Mouse (Mus musculus) stomach, embryonic 16.5 days (tissue): ENCODE results near the gene Gm26920. TPM values are rescaled to one million over a fixed set of nuclear protein-coding genes. Genes with fewer than 3 reads are reported as not detected.

ENCODE experiments used
- ATAC-seq: fragments of 200-750 bp; cut with Nextera tagmentation; 2 replicates; pipeline ENCODE4 v1.8.0; 2017; ENCODE audit warnings: moderate number of reproducible peaks, moderate TSS enrichment; ENCODE audit not compliant: insufficient read depth, low FRiP score
- H3K27ac ChIP-seq: fragments of 300-500 bp; sonication (generic); 2 replicates; pipeline ENCODE4 v1.5.1; 2014; ENCODE audit warnings: low read length
- H3K27me3 ChIP-seq: fragments of 300-500 bp; sonication (generic); 2 replicates; pipeline ENCODE4 v1.6.1; 2014; ENCODE audit warnings: low read length, control low read depth, mixed read lengths; ENCODE audit not compliant: control insufficient read depth, insufficient read depth
- H3K36me3 ChIP-seq: fragments of 300-500 bp; sonication (generic); 2 replicates; pipeline ENCODE4 v1.6.1; 2014; ENCODE audit warnings: low read length; ENCODE audit not compliant: control insufficient read depth, insufficient read depth
- H3K4me1 ChIP-seq: fragments of 300-500 bp; sonication (generic); 2 replicates; pipeline ENCODE4 v1.6.1; 2014; ENCODE audit warnings: low read length, control low read depth, mixed read lengths; ENCODE audit not compliant: control insufficient read depth, insufficient read depth
- H3K4me2 ChIP-seq: fragments of 300-500 bp; sonication (generic); 2 replicates; pipeline ENCODE4 v1.6.1; 2014; ENCODE audit warnings: low read depth, low read length, mixed read lengths
- H3K4me3 ChIP-seq: fragments of 300-500 bp; sonication (generic); replicated peaks from 2 replicates; pipeline ENCODE4 v1.5.1; 2014; ENCODE audit warnings: mild to moderate bottlenecking, low read length
- H3K9ac ChIP-seq: fragments of 300-500 bp; sonication (generic); 2 replicates; pipeline ENCODE4 v1.6.1; 2014; ENCODE audit warnings: low read length
- H3K9me3 ChIP-seq: fragments of 300-500 bp; sonication (generic); replicated peaks from 2 replicates; pipeline ENCODE4 v1.6.1; 2016; ENCODE audit warnings: low read length, control low read depth; ENCODE audit not compliant: control insufficient read depth
- WGBS: fragments of 180-500 bp; shearing (Covaris S2); extraction: QIAGEN DNeasy Blood & Tissue Kit; methylation state at CpG from one replicate; pipeline ENCODE4 v1.1.7; 2014; 5-methylcytosine and 5-hydroxymethylcytosine counted together
- microRNA-seq: library from miRNA; unstranded; fragments of <30 nt; microRNA quantifications from one replicate; pipeline ENCODE4, GENCODE M21; 2016
- polyA plus RNA-seq: library from polyadenylated mRNA; unstranded; fragments of >200 nt; fragmentation: Nextera tagmentation; extraction: Ambion mirVana; gene quantifications from 2 replicates; pipeline ENCODE4 v1.2.1, GENCODE M21; 2015

Gene Gm26920
- polyA plus RNA-seq, 1 experiment from 2014 or later: 0.87 TPM

GRCm38 (mm10) chr7:30010551-30011195 lies 79.5 kb downstream of the Gm26920 start:
- H3K27me3 ChIP-seq: no peaks in the 10 kb centered on the region
- H3K4me3 ChIP-seq: no peak overlapping the region
- no peak overlapping the region for H3K9ac ChIP-seq
- H3K4me2 ChIP-seq: no peak overlapping the region
- no peak for ATAC-seq
- H3K4me1 ChIP-seq: no peaks in the 10 kb centered on the region; the same call in 1 of the 2 replicates
- 78% methylated on average over 10 of the region's 10 CpGs for WGBS
- H3K9me3 ChIP-seq: no peaks in the 10 kb centered on the region
- H3K27ac ChIP-seq: no peak overlapping the region
- H3K36me3 ChIP-seq: peaks cover 9% of the 10 kb centered on the region; the same call in 1 of the 2 replicates

GRCm38 (mm10) chr7:30009321-30010085 lies 80.7 kb downstream of the Gm26920 start:
- no peak overlapping the region for H3K4me3 ChIP-seq
- H3K4me1 ChIP-seq: no peaks in the 10 kb centered on the region; the same call in 1 of the 2 replicates
- no peak for ATAC-seq
- H3K9ac ChIP-seq: peak overlapping the region; percentile 51; the same call in 1 of the 2 replicates
- H3K9me3 ChIP-seq: no peaks in the 10 kb centered on the region
- 55% methylated on average over 21 of the region's 21 CpGs for WGBS
- no peaks in the 10 kb centered on the region for H3K27me3 ChIP-seq
- 0 out of 2 replicates have a peak, but pooled peaks cover 1% of the 10 kb centered on the region for H3K36me3 ChIP-seq
- H3K4me2 ChIP-seq: no peak overlapping the region
- no peak overlapping the region for H3K27ac ChIP-seq

GRCm38 (mm10) chr7:30008020-30008690 lies 82.1 kb downstream of the Gm26920 start:
- Histone ChIP-seq H3K4me3 (no peak overlapping the region), H3K27ac (no peak overlapping the region), H3K4me2 (no peak overlapping the region), H3K36me3 (no peaks in the 10 kb centered on the region), H3K4me1 (no peaks in the 10 kb centered on the region; the same call in 1 of the 2 replicates), H3K27me3 (no peaks in the 10 kb centered on the region), H3K9ac (no peak overlapping the region), H3K9me3 (no peaks in the 10 kb centered on the region)
- 70% methylated on average over 6 of the region's 6 CpGs for WGBS
- no peak for ATAC-seq

GRCm38 (mm10) chr7:30007601-30008000 lies 82.6 kb downstream of the Gm26920 start:
- H3K36me3 ChIP-seq: no peaks in the 10 kb centered on the region
- H3K9me3 ChIP-seq: no peaks in the 10 kb centered on the region
- no peaks in the 10 kb centered on the region; the same call in 1 of the 2 replicates for H3K4me1 ChIP-seq
- no peak overlapping the region for H3K27ac ChIP-seq
- WGBS: 94% methylated on average over 1 of the region's 1 CpGs
- H3K9ac ChIP-seq: no peak overlapping the region
- no peak overlapping the region for H3K4me2 ChIP-seq
- H3K4me3 ChIP-seq: no peak overlapping the region
- ATAC-seq: no peak
- H3K27me3 ChIP-seq: no peaks in the 10 kb centered on the region

Small RNA genes within 50 kb of the gene (microRNA-seq; reads per million reads assigned to microRNA genes)
- gene Gm23368: not detected

Other genes starting within 250 kb of the Gm26920 start
- 4.7 and 4.9 TPM in 2 replicates for gene Zfp940, start 236.7 kb downstream of the Gm26920 start, polyA plus RNA-seq
- 6.1 and 7.1 TPM in 2 replicates for gene Zfp420, start 230.4 kb downstream of the Gm26920 start, polyA plus RNA-seq
- gene Zfp27, start 183.8 kb downstream of the Gm26920 start, polyA plus RNA-seq: 8.4 and 10.2 TPM in 2 replicates
- gene Zfp383, start 182.2 kb downstream of the Gm26920 start, polyA plus RNA-seq: 4.0 and 4.2 TPM in 2 replicates
- gene Zfp74, start 136.3 kb downstream of the Gm26920 start, polyA plus RNA-seq: 8.1 and 8.8 TPM in 2 replicates
- gene Zfp568, start 106.5 kb downstream of the Gm26920 start, polyA plus RNA-seq: 14.0 and 14.9 TPM in 2 replicates
- 3.7 and 4.6 TPM in 2 replicates for gene Zfp14, start 39.0 kb downstream of the Gm26920 start, polyA plus RNA-seq
- 4.5 and 5.1 TPM in 2 replicates for gene Zfp82, start 17.5 kb downstream of the Gm26920 start, polyA plus RNA-seq
- 6.8 and 8.6 TPM in 2 replicates for gene Zfp566, start 117 bp upstream of the Gm26920 start, polyA plus RNA-seq
- gene Zfp260, start 4.4 kb upstream of the Gm26920 start, polyA plus RNA-seq: 96.5 and 108 TPM in 2 replicates
- gene Zfp382, start 31.5 kb upstream of the Gm26920 start, polyA plus RNA-seq: 9.5 TPM in 2 replicates
- 12.2 and 12.6 TPM in 2 replicates for gene Zfp146, start 79.3 kb upstream of the Gm26920 start, polyA plus RNA-seq
- 12.8 and 25.0 TPM in 2 replicates for gene Cox7a1, start 93.7 kb upstream of the Gm26920 start, polyA plus RNA-seq
- gene Capns1, start 108.4 kb upstream of the Gm26920 start, polyA plus RNA-seq: 90.0 and 98.5 TPM in 2 replicates
- 111 and 116 TPM in 2 replicates for gene Polr2i, start 141.5 kb upstream of the Gm26920 start, polyA plus RNA-seq
- gene Tbcb, start 141.9 kb upstream of the Gm26920 start, polyA plus RNA-seq: 148 and 151 TPM in 2 replicates
- 0.19 TPM in 1 of 2 replicates, not detected in the other for gene Ovol3, start 145.3 kb upstream of the Gm26920 start, polyA plus RNA-seq
- 0.25 and 0.53 TPM in 2 replicates for gene Thap8, start 189.7 kb upstream of the Gm26920 start, polyA plus RNA-seq
- gene Wdr62, start 190.0 kb upstream of the Gm26920 start, polyA plus RNA-seq: 7.1 and 7.3 TPM in 2 replicates
- gene Clip3, start 201.3 kb upstream of the Gm26920 start, polyA plus RNA-seq: 21.4 and 22.6 TPM in 2 replicates
- gene Alkbh6, start 218.3 kb upstream of the Gm26920 start, polyA plus RNA-seq: 64.4 and 64.7 TPM in 2 replicates
- 54.0 and 54.3 TPM in 2 replicates for gene Syne4, start 224.4 kb upstream of the Gm26920 start, polyA plus RNA-seq
- 1.2 TPM in 1 of 2 replicates, not detected in the other for gene E130208F15Rik, start 231.3 kb upstream of the Gm26920 start, polyA plus RNA-seq
- 12.1 and 14.6 TPM in 2 replicates for gene Sdhaf1, start 233.5 kb upstream of the Gm26920 start, polyA plus RNA-seq